Mouse (Mus musculus) lung, embryonic 14.5 days (tissue): Measurements from ENCODE around the gene Nol4l. TPM values are rescaled to one million over a fixed set of nuclear protein-coding genes. Genes with fewer than 3 reads are reported as not detected.

Source experiments
- ATAC-seq: fragments of 200-750 bp; cut with Nextera tagmentation; 2 replicates; pipeline ENCODE4 v1.8.0; 2017; ENCODE audit warnings: mild to moderate bottlenecking, moderate TSS enrichment, moderate library complexity; ENCODE audit not compliant: insufficient read depth
- DNase-seq: peaks from one replicate; pipeline ENCODE4 v3.0.0-alpha.2; 2015
- H3K27ac ChIP-seq: fragments of 300-500 bp; sonication (generic); 2 replicates; pipeline ENCODE4 v1.5.1; 2014; ENCODE audit warnings: low read depth, mild to moderate bottlenecking, moderate library complexity
- H3K27me3 ChIP-seq: fragments of 300-500 bp; sonication (generic); 2 replicates; pipeline ENCODE4 v1.6.1; 2014; ENCODE audit warnings: low read length, control low read depth; ENCODE audit not compliant: insufficient read depth
- H3K36me3 ChIP-seq: fragments of 300-500 bp; sonication (generic); 2 replicates; pipeline ENCODE4 v1.6.1; 2014; ENCODE audit warnings: control low read depth; ENCODE audit not compliant: insufficient read depth
- H3K4me1 ChIP-seq: fragments of 300-500 bp; sonication (generic); 2 replicates; pipeline ENCODE4 v1.6.1; 2014; ENCODE audit warnings: antibody characterized with exemption, control low read depth; ENCODE audit not compliant: insufficient read depth
- H3K4me2 ChIP-seq: fragments of 300-500 bp; sonication (generic); 2 replicates; pipeline ENCODE4 v1.6.1; 2014; ENCODE audit warnings: mild to moderate bottlenecking
- H3K4me3 ChIP-seq: fragments of 300-500 bp; sonication (generic); 2 replicates; pipeline ENCODE4 v1.5.1; 2014; ENCODE audit warnings: low read depth, low read length
- H3K9ac ChIP-seq: fragments of 300-500 bp; sonication (generic); 2 replicates; pipeline ENCODE4 v1.6.1; 2014
- H3K9me3 ChIP-seq: fragments of 300-500 bp; sonication (generic); 2 replicates; pipeline ENCODE4 v1.6.1; 2016; ENCODE audit warnings: low read depth, low read length, control low read depth
- CTCF ChIP-seq: IDR thresholded peaks from 2 replicates; pipeline ENCODE4 v1.5.1; 2016; ENCODE audit warnings: antibody characterized with exemption, low read depth
- WGBS: fragments of 180-500 bp; shearing (Covaris S2); extraction: QIAGEN DNeasy Blood & Tissue Kit; methylation state at CpG from one replicate; pipeline ENCODE4 v1.1.7; 2014; 5-methylcytosine and 5-hydroxymethylcytosine counted together
- polyA plus RNA-seq: library from polyadenylated mRNA; unstranded; fragments of >200 nt; fragmentation: Nextera tagmentation; extraction: Ambion mirVana; gene quantifications from 2 replicates; pipeline ENCODE4 v1.2.1, GENCODE M21; 2014

The Nol4l gene
- polyA plus RNA-seq, 1 experiment from 2014 or later, result 13.9 TPM

GRCm38 (mm10) chr2:153457467-153457866 is 72.3 kb downstream of the Nol4l start:
- Histone ChIP-seq H3K4me3 (no peak overlapping the region), H3K9me3 (no peaks in the 10 kb centered on the region), H3K9ac (no peak overlapping the region), H3K27ac (peak overlapping the region; percentile 76; the same call in 1 of the 2 replicates), H3K36me3 (no peaks in the 10 kb centered on the region), H3K27me3 (no peaks in the 10 kb centered on the region), H3K4me1 (peaks cover 4% of the 10 kb centered on the region; the same call in 1 of the 2 replicates), H3K4me2 (no peak overlapping the region)
- 29% methylated on average over 4 of the region's 4 CpGs for WGBS
- ATAC-seq, result no peak
- TF ChIP-seq CTCF, result no peak
- no peak for DNase-seq

GRCm38 (mm10) chr2:153454841-153455506 is 74.8 kb downstream of the Nol4l start:
- ATAC-seq, result 0 out of 2 replicates have a peak, but pooled peaks have one; percentile 27
- DNase-seq, result no peak
- H3K4me1 ChIP-seq, result peaks cover 4% of the 10 kb centered on the region; the same call in 1 of the 2 replicates

DNA sequence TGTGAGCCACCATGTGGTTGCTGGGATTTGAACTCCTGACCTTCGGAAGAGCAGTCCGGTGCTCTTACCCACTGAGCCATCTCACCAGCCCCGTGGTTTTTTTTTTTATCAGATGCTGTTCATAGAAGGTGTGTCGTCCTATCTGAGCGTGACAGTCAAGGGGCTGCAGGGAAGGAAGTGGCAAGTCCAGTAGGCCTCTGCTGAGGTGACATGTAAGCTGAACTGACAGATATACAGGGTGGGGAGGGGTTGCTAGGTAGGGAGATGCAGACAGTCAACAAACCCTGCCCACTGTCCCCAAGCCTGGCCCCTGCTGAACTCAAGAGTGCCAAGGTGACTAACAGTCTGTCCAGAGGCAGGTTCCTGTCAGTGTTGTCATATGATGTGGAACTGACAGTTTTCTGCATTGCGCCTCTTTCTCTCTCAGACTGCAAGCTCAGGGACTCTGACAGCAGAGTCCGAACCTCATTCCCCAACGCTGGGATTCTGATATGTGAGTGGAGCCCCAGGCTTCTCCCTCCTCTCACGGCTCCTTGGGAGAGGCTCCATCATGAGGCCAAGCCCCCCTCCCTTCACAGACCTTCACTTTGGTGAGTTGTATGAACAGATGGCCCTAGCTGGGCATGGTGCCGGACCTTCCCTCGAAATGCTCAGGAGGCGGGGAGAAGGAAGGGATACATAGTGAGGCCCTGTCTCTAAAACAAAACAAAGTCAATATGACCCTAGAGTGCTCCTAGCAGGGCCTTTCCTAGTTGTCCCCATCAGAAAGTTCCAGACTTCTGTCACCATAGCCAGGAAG is 75.6 kb downstream of the Nol4l start:
- H3K9me3 ChIP-seq, result no peaks in the 10 kb centered on the region
- H3K9ac ChIP-seq, result 0 out of 2 replicates have a peak overlapping the region, but pooled peaks have one; percentile 9
- no peaks in the 10 kb centered on the region for H3K27me3 ChIP-seq
- H3K27ac ChIP-seq, result peak overlapping the region; percentile 36; the same call in 1 of the 2 replicates
- H3K4me2 ChIP-seq, result no peak overlapping the region
- DNase-seq, result peak; percentile 56
- TF ChIP-seq CTCF, result no peak
- 47% methylated on average over 12 of the region's 12 CpGs for WGBS
- H3K4me1 ChIP-seq, result peaks cover 4% of the 10 kb centered on the region; the same call in 1 of the 2 replicates
- H3K4me3 ChIP-seq, result no peak overlapping the region
- H3K36me3 ChIP-seq, result no peaks in the 10 kb centered on the region
- peak; percentile 50 for ATAC-seq

More at GRCm38 (mm10) chr2:153454841-153455506, 74.8 kb downstream of the Nol4l start:
- Histone ChIP-seq H3K27me3 (no peaks in the 10 kb centered on the region), H3K9ac (0 out of 2 replicates have a peak overlapping the region, but pooled peaks have one; percentile 9), H3K4me3 (no peak overlapping the region), H3K4me2 (no peak overlapping the region), H3K9me3 (no peaks in the 10 kb centered on the region), H3K27ac (0 out of 2 replicates have a peak overlapping the region, but pooled peaks have one; percentile 18), H3K36me3 (no peaks in the 10 kb centered on the region)
- 38% methylated on average over 9 of the region's 9 CpGs for WGBS
- no peak for TF ChIP-seq CTCF

DNA sequence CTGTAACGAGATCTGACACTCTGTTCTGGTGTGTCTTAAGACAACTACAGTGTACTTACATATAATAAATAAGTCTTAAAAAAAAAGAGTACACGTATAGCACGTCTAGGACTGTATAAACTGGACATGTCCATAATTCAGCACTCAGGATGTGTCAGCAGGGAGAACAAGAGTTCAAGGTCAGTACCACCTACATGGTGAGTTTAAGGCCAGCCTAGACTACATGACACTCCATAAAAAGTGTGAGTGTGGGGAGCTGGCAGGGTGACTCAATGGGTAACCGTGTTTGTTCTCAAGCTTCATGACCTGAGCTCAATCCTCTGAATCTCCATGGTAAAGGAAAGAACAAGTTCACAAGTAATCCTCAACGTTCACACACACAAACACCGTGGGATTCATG is 81.3 kb downstream of the Nol4l start:
- H3K4me1 ChIP-seq, result no peaks in the 10 kb centered on the region; the same call in 1 of the 2 replicates
- DNase-seq (no peak), ATAC-seq (no peak)
- no peak overlapping the region for H3K4me3 ChIP-seq
- H3K27ac ChIP-seq, result no peak overlapping the region
- H3K4me2 ChIP-seq, result no peak overlapping the region
- TF ChIP-seq CTCF, result no peak
- H3K27me3 ChIP-seq, result no peaks in the 10 kb centered on the region
- no peaks in the 10 kb centered on the region for H3K36me3 ChIP-seq
- H3K9ac ChIP-seq, result no peak overlapping the region
- WGBS, result 74% methylated on average over 6 of the region's 6 CpGs
- H3K9me3 ChIP-seq, result no peaks in the 10 kb centered on the region

DNA sequence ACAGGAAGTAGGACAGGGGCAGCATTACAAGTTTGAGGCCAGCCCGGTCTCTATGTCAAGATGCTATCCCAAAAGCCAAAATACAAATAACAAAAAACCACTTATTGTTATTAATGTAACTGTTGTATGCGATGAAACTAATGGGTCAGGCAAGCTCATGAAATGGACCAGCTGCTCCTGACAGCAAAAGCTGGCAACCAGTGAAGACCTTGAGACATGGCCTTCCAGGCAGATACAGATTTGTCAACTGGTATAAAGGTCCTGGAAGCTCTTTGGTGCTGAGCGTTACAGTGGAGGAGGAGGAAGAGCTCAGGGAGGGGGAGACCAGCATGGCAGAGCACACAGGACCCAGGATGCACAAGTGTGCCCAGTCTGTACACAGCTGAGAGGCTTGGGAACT is 82.1 kb downstream of the Nol4l start:
- Histone ChIP-seq H3K27me3 (no peaks in the 10 kb centered on the region), H3K4me2 (no peak overlapping the region), H3K4me1 (peaks cover 2% of the 10 kb centered on the region), H3K9ac (no peak overlapping the region), H3K4me3 (no peak overlapping the region), H3K36me3 (no peaks in the 10 kb centered on the region), H3K9me3 (no peaks in the 10 kb centered on the region), H3K27ac (no peak overlapping the region)
- 47% methylated on average over 3 of the region's 3 CpGs for WGBS
- no peak for TF ChIP-seq CTCF
- ATAC-seq (no peak), DNase-seq (peak; percentile 56)

DNA sequence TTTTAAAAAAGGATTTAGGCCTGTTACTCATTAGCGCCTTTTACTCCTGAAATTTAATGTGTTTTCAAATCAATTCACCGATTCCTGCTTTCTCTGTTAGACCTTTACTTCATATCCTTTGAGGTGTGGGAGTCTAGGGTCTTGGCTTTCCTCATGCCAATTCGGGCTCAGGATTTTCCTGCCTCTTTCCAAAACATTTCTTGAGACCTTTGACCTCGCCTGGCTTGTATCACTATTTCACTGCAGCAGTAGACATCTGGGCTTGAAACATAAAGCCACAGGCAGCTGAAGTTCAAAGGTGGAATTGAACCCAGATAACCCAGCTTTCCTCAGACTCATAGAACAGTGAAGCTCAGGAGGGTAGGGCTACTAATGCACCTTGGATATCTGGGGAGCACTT is 83.3 kb downstream of the Nol4l start:
- ATAC-seq (no peak), DNase-seq (no peak)
- Histone ChIP-seq H3K9ac (no peak overlapping the region), H3K4me2 (peak overlapping the region; percentile 99), H3K27ac (no peak overlapping the region), H3K4me3 (no peak overlapping the region), H3K27me3 (no peaks in the 10 kb centered on the region), H3K9me3 (no peaks in the 10 kb centered on the region), H3K36me3 (no peaks in the 10 kb centered on the region), H3K4me1 (peaks cover 13% of the 10 kb centered on the region)
- 20% methylated on average over 4 of the region's 4 CpGs for WGBS
- no peak for TF ChIP-seq CTCF

- H3K9ac ChIP-seq, result peak overlapping the region; percentile 79
- peaks cover 17% of the 10 kb centered on the region for H3K4me1 ChIP-seq
- no peak for ATAC-seq
- H3K36me3 ChIP-seq, result no peaks in the 10 kb centered on the region
- H3K27me3 ChIP-seq, result no peaks in the 10 kb centered on the region
- H3K4me2 ChIP-seq, result peak overlapping the region; percentile 99
- WGBS, result under 1% methylated on average over 8 of the region's 8 CpGs
- DNase-seq, result peak; percentile 93
- TF ChIP-seq CTCF, result peak; percentile 83
- peak overlapping the region; percentile 89 for H3K4me3 ChIP-seq
- peak overlapping the region; percentile 95 for H3K27ac ChIP-seq
- H3K9me3 ChIP-seq, result no peaks in the 10 kb centered on the region
Measured at GRCm38 (mm10) chr2:153446017-153446408, 83.8 kb downstream of the Nol4l start.
